Mouse (Mus musculus): ENCODE measurements around the gene Eef1akmt1. TPM values are rescaled to one million over a fixed set of nuclear protein-coding genes. Genes with fewer than 3 reads are reported as not detected.

Eef1akmt1 gene
- total and polyA plus RNA-seq, 2 experiments: 5.6 to 11.6 TPM

DNA sequence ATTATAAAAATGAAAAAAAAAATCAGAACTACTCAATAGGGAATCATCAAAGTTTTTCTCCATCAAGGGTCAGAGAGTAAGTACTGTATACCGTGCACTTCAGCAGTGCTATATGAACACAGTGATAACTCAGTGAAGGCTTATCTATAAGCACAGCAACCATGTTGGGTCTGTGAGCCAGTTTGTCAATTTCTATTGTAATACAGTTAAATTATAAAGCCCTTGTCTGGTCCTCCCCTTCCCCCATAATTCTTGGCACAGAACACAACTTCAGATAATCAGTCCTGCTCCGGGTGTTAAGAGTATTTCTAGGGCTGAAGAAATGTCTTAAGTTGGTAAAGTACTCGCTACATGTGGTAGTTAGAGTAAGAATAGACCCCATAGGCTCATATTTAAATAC lies 20.4 kb upstream of the Eef1akmt1 start:
- TF ChIP-seq CTCF (IDR thresholded peaks at IDR 0.05; ENCODE audit: low read depth, low read length) (no peak), POLR2A (IDR thresholded peaks at IDR 0.05; ENCODE audit: extremely low read depth, insufficient read depth, low read length) (no peak)
- WGBS: 90% methylated on average over 3 of the region's 3 CpGs
- no peaks in the 10 kb centered on the region for H3K27me3 ChIP-seq (ENCODE audit: control insufficient read depth, insufficient read depth, low read length)
- H3K4me3 ChIP-seq (ENCODE audit: insufficient read depth, low read depth, low read length): no peak overlapping the region
- H3K27ac ChIP-seq (replicated peaks; ENCODE audit: insufficient read depth, low read depth, low read length): no peak overlapping the region
- H3K9ac ChIP-seq (ENCODE audit: low read depth, low read length): no peak overlapping the region
- H3K79me2 ChIP-seq (ENCODE audit: control insufficient read depth, insufficient read depth, low read length): no peaks in the 10 kb centered on the region
- no peaks in the 10 kb centered on the region for H3K4me1 ChIP-seq (ENCODE audit: control insufficient read depth, insufficient read depth, low read length)
- peaks cover 50% of the 10 kb centered on the region for H3K36me3 ChIP-seq (ENCODE audit: control insufficient read depth, insufficient read depth, low read length)
- DNase-seq (ENCODE audit: extremely low read depth, low read depth, low spot score): no peak

DNA sequence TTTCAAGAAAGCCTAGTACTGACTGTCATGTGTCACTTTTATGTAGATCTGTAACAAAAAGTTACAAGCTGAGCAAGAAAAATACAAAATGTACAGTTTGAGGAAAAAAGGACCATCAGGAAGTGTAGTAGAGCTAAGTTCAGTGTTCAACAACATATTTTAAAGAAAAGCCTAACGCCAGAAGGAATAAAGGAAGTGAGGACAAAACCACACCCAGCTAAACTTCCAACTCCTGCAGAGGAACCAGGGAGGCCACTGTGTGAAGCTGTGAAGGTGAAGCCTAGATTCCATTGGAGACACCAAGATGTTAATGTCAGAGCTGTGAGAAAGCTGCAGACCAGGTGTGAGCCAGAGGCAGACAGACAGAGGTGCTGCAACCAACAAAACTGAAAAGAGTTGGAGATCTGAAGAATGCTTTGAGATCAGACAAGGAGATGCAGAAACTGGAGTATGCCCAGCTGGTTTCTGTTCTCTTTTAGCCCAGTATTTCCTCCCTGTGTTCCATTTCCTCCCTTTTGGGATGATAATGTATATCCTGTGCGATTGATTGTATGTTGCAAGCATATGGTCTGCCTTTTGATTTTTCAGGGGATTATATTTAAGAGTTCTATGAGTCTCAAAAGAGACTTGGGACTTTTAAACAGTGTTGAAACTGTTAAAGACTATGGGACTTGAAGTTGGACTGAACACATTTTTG lies 5.1 kb upstream of the Eef1akmt1 start:
- Histone ChIP-seq H3K27ac (replicated peaks; ENCODE audit: insufficient read depth, low read depth, low read length) (no peak overlapping the region), H3K36me3 (ENCODE audit: control insufficient read depth, insufficient read depth, low read length) (peaks cover 8% of the 10 kb centered on the region), H3K4me1 (ENCODE audit: control insufficient read depth, insufficient read depth, low read length) (peaks cover 3% of the 10 kb centered on the region; the same call in 1 of the 2 replicates), H3K9ac (ENCODE audit: low read depth, low read length) (no peak overlapping the region), H3K79me2 (ENCODE audit: control insufficient read depth, insufficient read depth, low read length) (no peaks in the 10 kb centered on the region), H3K4me3 (ENCODE audit: insufficient read depth, low read depth, low read length) (no peak overlapping the region), H3K27me3 (ENCODE audit: control insufficient read depth, insufficient read depth, low read length) (no peaks in the 10 kb centered on the region)
- 82% methylated on average over 2 of the region's 2 CpGs for WGBS
- no peak for TF ChIP-seq CTCF (IDR thresholded peaks at IDR 0.05; ENCODE audit: low read depth, low read length)
- no peak for TF ChIP-seq POLR2A (IDR thresholded peaks at IDR 0.05; ENCODE audit: extremely low read depth, insufficient read depth, low read length)
- no peak for DNase-seq (ENCODE audit: extremely low read depth, low read depth, low spot score)

DNA sequence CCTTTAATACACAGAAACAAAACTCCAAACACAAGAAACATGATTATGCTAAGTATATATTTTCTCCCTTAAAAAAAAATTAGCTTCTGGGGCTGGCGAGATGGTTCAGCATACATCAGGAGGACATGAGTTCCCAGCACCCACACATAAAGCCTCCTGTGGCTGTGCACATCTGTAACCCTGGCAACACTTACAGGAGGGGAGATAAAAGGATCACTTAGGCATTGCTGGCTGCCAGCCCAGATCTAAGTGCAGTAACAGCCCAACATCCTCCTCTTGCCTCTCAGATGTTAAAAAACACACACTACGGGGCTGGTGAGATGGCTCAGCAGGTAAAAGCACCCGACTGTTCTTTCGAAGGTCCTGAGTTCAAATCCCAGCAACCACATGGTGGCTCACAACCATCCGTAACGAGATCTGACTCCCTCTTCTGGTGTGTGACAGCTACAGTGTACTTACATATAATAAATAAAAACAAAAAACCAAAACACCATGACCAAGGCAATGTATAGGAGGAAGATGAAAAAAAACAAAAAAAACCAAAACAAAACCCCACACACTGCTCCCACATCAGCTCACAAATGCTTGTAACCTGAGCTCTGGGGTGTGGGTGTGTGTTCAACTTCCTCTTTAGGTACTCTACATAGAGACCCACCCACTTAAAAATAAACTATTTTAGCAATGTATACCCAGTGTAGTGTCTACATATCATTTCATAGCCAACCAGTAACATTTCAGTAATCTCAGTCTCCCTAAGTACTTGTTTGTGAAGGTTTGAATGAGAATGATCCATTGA lies 3.6 kb upstream of the Eef1akmt1 start:
- no peak for DNase-seq (ENCODE audit: extremely low read depth, low read depth, low spot score)
- no peak overlapping the region for H3K4me3 ChIP-seq (ENCODE audit: insufficient read depth, low read depth, low read length)
- H3K79me2 ChIP-seq (ENCODE audit: control insufficient read depth, insufficient read depth, low read length): no peaks in the 10 kb centered on the region
- H3K4me1 ChIP-seq (ENCODE audit: control insufficient read depth, insufficient read depth, low read length): peaks cover 7% of the 10 kb centered on the region; the same call in 1 of the 2 replicates
- no peak for TF ChIP-seq POLR2A (IDR thresholded peaks at IDR 0.05; ENCODE audit: extremely low read depth, insufficient read depth, low read length)
- no peak for TF ChIP-seq CTCF (IDR thresholded peaks at IDR 0.05; ENCODE audit: low read depth, low read length)
- H3K9ac ChIP-seq (ENCODE audit: low read depth, low read length): no peak overlapping the region
- no peak overlapping the region for H3K27ac ChIP-seq (replicated peaks; ENCODE audit: insufficient read depth, low read depth, low read length)
- 87% methylated on average over 6 of the region's 6 CpGs for WGBS
- no peaks in the 10 kb centered on the region for H3K27me3 ChIP-seq (ENCODE audit: control insufficient read depth, insufficient read depth, low read length)
- peaks cover 2% of the 10 kb centered on the region for H3K36me3 ChIP-seq (ENCODE audit: control insufficient read depth, insufficient read depth, low read length)

DNA sequence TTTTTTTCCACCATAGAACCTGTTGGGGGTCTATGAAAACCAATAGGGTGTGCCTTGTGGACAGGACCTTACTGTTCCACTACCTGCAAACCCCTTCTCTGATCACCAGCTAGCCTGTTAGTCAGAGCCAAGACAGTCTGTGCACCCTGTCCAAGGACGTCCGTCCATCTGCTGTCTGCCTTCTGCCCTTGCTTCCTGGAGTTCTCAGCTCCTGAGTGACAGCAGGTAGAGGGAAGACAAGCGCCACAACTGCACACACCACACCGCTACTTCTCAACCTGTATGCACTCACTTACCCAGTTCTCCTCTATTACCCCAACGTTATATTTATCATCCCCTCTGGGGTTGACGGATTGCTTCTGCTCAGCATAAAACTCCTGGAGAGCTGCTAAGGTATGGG lies 5.8 kb downstream of the Eef1akmt1 start:
- no peak for DNase-seq (ENCODE audit: extremely low read depth, low read depth, low spot score)
- Histone ChIP-seq H3K79me2 (ENCODE audit: control insufficient read depth, insufficient read depth, low read length) (no peaks in the 10 kb centered on the region), H3K36me3 (ENCODE audit: control insufficient read depth, insufficient read depth, low read length) (peaks cover 4% of the 10 kb centered on the region; the same call in 1 of the 2 replicates), H3K27me3 (ENCODE audit: control insufficient read depth, insufficient read depth, low read length) (no peaks in the 10 kb centered on the region), H3K9ac (ENCODE audit: low read depth, low read length) (no peak overlapping the region), H3K4me3 (ENCODE audit: insufficient read depth, low read depth, low read length) (no peak overlapping the region), H3K27ac (replicated peaks; ENCODE audit: insufficient read depth, low read depth, low read length) (no peak overlapping the region), H3K4me1 (ENCODE audit: control insufficient read depth, insufficient read depth, low read length) (peaks cover 6% of the 10 kb centered on the region; the same call in 1 of the 2 replicates)
- TF ChIP-seq POLR2A (IDR thresholded peaks at IDR 0.05; ENCODE audit: extremely low read depth, insufficient read depth, low read length): no peak
- TF ChIP-seq CTCF (IDR thresholded peaks at IDR 0.05; ENCODE audit: low read depth, low read length): no peak
- 92% methylated on average over 6 of the region's 6 CpGs for WGBS

DNA sequence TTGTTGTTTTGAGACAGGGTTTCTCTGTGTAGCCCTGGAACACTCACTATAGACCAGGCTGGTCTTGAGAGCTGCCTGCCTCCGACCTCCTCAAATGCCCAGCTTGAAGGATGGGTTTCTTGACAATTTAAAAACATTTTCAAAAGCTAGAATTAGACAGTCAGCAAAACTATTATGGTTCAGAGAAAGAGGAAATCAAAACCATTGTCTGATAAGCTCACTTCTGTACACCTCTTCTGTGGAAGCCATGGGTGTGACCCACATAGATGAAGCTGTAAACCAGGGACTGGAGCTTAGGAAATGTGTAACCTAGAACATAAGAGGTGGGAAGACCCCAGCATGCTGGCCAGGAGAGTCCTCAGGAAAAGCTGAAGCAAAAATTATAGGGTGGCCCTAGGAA lies 14.5 kb downstream of the Eef1akmt1 start:
- no peak overlapping the region for H3K4me3 ChIP-seq (ENCODE audit: insufficient read depth, low read depth, low read length)
- H3K27ac ChIP-seq (replicated peaks; ENCODE audit: insufficient read depth, low read depth, low read length): no peak overlapping the region
- no peaks in the 10 kb centered on the region for H3K79me2 ChIP-seq (ENCODE audit: control insufficient read depth, insufficient read depth, low read length)
- H3K4me1 ChIP-seq (ENCODE audit: control insufficient read depth, insufficient read depth, low read length): no peaks in the 10 kb centered on the region
- 97% methylated on average over 1 of the region's 1 CpGs for WGBS
- no peak overlapping the region for H3K9ac ChIP-seq (ENCODE audit: low read depth, low read length)
- H3K27me3 ChIP-seq (ENCODE audit: control insufficient read depth, insufficient read depth, low read length): no peaks in the 10 kb centered on the region
- no peak for TF ChIP-seq POLR2A (IDR thresholded peaks at IDR 0.05; ENCODE audit: extremely low read depth, insufficient read depth, low read length)
- DNase-seq (ENCODE audit: extremely low read depth, low read depth, low spot score): no peak
- no peaks in the 10 kb centered on the region; the same call in 1 of the 2 replicates for H3K36me3 ChIP-seq (ENCODE audit: control insufficient read depth, insufficient read depth, low read length)
